Mouse (Mus musculus) right cerebral cortex, adult 2 months (tissue): Measurements from ENCODE around the gene Gm45713.
"Not testable (repeated sequence)": the region's sequence is repeated elsewhere in the genome, so short reads cannot be mapped to it uniquely, and the experiment has no call there.

ENCODE experiments used
- DNase-seq, 2 experiments: peaks; one replicate each; pipeline ENCODE4 v3.0.0; 2021 to 2022; ENCODE audit warnings: low spot score in 2 of 2

Gene Gm45713

GRCm38 (mm10) chr7:45098541-45099240, 37.3 kb downstream of the Gm45713 start:
- no peak for DNase-seq

GRCm38 (mm10) chr7:45097479-45097878, 38.6 kb downstream of the Gm45713 start:
- DNase-seq = no peak

DNA sequence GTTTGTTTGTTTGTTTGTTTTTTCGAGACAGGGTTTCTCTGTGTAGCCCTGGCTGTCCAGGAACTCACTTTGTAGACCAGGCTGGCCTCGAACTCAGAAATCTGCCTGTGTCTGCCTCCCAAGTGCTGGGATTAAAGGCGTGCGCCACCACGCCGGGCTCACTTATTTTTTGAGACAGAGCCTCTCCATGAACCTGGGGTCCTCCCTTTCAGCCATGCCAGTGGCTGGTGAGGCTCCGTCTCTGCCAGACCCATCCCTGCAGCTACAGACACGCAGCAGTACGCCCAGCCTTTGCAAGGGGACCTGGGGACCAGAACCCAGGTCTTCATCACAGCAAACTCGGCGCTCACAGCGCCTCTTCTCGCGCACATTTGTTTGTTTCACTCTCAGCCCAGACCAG, 40.1 kb downstream of the Gm45713 start:
- not testable (repeated sequence) for DNase-seq

DNA sequence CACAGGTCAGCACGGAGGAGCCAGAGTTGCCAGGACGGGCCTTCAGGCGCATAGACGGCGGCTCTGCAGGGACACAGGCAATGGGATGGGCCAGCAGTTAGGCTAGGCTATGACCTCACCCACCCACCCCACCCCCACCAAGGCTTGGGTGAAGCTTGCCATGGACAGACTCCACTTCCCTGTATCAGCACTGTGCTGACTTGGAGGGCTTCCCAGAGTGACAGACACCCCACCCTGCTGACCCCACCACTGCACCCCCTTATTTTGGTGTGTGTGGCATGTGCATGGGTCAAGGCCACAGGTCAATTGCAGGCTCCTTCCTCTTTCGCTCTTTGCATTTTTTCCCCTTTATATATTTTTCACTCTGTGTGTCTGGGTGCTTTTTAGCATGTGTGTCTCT, 40.7 kb downstream of the Gm45713 start:
- DNase-seq = no peak

- no peak for DNase-seq
Observed at GRCm38 (mm10) chr7:45094121-45094520, 41.9 kb downstream of the Gm45713 start.

DNA sequence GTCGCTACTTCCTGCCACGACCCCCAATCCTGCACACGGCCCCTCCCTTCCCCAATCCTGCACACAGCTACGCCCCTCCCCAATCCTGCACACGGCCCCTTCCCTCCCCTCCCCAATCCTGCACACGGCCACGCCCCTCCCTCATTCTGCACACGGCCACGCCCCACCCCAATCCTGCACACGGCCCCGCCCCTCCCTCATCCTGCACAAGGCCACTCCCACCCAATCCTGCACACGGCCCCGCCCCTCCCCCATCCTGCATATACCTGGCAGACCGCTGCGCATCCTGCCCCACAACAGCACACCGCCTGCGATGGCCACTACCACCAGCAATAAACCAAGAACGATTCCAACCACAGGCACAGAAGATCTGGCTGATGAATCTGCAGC, 42.5 kb downstream of the Gm45713 start:
- no peak for DNase-seq

DNA sequence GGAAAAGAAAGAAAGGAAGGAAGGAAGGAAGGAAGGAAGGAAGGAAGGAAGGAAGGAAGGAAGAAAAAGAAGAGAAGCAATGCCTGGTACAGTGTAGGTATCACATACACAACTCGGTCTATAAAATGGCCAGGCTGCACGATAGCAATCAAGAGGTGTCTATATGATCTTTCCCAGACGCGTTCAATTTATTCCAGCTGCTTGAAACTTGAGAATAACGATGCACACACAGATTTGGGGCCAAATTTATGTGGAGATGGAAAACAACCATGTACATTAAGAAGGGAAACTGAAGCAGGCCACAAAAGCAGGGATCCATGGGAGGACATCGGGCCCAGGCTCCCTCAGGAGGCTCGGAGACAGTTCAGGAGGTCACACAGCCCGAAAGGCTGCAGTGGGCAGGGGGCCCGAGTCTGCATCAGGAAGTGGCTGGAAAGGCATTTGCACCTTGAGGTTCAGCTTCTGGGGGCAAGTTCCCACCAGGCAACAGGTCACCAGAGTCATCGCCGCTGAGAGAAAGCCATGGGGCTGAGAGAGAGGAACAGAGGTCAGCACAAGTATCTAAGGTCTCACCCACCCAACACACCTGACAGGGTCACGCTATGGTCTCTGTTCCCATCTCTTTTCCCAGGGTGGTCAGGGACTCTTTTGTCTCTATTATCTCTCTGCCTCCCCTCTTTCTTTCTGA, 43.1 kb downstream of the Gm45713 start:
- no peak for DNase-seq

DNA sequence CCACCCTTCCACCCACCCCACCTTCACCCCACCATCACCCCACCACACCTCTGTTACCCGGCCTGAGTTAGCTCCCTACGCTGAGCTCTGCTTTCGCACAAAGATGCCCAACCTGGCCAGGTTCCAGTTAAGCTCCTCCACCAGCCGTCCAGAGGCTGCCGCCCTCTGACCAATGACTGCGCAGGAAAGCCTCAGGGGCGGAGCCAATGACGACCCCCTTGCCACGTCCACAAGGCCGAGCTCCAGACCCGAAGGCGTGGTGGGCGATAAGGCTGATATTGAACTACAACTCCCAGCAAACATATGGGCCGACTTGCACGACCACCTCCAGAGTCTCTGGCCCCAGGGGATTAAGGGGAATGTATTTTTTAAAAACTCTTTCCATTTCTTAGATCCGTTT, 44.0 kb downstream of the Gm45713 start, which contains the start of gene Rcn3:
Gene Rcn3 (minus strand): TSS at position 174 of the 400 bp plus-strand sequence.
- DNase-seq = no peak

DNA sequence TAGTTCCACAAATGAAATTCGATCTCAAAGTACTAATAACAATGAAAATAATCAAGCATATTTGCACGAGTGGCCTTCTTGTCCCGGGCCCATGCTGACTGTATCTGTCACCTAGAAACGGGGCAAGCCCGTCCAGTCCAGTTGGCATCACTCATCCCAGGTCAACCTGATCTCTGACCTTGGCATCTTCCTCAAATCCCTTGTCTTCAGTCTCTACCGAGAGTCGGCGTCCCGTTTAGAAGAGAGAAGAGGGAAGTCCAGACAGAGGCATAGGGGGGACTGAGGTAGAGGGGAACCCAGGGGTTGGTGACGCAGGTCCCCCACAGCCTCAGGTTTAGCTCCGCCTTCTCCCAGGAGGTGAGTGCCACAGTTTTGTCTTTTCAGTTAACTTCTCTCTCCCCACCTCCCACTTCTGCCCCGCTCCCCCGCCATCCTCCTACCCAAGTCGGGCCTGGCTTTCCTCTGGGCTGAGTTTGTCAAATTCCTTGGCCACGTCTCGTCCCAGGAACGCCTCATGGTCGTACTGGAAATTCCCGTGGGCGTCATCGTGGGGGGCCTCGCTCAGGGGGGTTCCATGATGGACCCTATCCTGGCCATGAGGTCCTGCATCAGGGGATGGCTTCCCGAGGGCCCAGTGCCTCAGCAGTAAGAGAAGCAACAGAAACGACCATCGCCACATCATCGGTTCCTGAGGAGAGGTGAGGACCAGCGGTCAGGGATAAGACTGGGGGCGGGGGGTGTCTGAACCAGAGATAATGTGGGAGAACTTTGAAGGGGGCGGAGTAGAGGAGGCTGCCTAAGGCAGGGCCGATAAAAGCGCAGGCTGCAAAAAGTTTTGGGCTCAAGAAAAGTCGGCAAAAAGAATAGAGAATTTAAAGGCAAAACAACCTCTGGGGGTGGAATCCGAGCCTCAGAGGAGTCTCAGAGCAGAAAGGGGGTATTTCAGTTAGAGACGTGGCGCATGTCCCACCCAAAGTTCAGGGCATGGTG, 44.7 kb downstream of the Gm45713 start:
- no peak for DNase-seq

DNA sequence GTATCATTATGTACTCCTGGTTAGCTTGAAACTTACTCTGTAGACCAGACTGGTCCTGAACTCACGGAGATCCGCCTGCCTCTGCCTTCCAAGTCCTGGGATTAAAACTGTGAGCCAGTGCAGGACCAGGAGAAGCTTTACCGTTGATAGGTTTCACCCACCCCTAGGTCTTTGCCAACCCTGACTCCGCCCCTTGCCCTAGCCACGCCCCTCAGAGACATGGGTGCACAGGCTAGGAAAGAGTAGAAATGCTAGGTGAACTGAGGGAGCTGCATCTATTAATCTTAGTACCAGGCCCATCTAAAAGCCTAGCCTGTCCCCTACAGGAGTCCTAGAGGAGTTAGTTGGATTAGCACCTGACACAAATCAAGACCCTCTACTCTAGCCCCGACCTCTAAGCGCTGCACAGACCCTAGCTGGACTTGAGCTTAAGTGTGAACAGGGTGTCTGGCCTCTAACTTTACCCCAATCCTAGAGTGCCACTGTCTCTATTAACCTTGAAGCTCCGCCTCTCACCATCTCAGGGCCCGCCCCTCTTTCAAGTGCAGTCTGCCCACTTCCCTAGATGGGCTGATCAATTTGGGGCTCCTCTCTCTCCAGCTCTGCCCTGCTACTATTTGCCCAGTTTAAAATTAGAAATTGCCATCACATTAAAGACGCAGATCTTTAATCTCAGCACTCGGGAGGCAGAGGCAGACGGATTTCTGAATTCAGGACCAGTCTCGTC, 45.6 kb downstream of the Gm45713 start:
- DNase-seq = no peak

GRCm38 (mm10) chr7:45088597-45088996, 47.4 kb downstream of the Gm45713 start:
- no peak for DNase-seq

DNA sequence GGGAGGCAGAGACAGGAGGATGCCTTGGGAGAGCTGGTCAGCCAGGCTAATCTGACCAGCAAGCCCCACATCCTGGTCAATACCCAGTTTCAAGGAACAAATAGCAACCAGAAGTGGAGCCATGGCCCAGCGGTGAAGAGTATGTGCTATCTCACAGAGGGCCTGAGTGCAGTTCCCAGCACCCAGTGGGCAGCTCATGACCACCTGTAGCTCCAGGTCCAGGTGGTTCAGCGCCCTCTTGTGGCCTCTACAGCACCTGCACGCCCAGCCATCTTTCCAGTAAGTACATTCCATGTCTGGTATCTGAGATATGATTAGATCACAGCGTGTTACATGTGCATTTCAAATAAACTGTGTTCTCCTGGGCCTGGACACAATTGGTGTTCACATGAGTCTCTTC, 49.9 kb downstream of the Gm45713 start:
- DNase-seq = no peak

DNA sequence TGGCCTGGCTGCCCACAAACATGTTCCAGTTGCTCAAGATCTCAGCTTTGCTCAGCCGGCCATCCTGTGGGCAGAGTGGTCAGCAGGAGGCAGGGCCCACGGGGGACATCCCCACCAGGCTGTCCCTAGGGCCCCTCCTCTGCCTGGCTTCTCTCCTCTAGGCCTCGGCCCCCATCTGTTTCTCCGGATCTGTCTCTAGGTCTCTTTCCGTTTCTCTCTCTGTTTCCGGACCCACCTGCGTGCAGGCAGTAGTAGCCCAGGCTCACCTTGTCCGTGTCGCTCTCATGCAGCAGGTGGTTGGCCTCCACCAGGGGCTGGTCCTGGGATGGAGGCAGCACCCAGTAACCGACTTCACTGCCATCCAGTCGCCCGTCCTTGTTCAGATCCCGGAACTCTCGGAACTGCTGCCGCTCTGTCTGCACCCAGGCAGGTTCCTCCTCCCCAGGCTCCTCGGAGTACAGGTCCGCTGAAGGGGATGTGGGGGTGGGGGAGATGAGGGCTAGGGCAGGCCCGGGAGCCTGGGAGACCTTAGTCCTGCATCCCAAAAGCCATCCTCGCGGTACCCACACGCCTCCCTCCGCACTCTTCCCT, 52.6 kb downstream of the Gm45713 start:
- no peak for DNase-seq

GRCm38 (mm10) chr7:45082401-45083299, 53.4 kb downstream of the Gm45713 start:
- no peak for DNase-seq

GRCm38 (mm10) chr7:45081016-45081415, 55.0 kb downstream of the Gm45713 start:
- DNase-seq = no peak

- DNase-seq = peak; percentile 95
Observed at GRCm38 (mm10) chr7:45079856-45080255, 56.2 kb downstream of the Gm45713 start.

- DNase-seq = peak; percentile 70
Observed at GRCm38 (mm10) chr7:45078513-45078912, 57.5 kb downstream of the Gm45713 start.

- DNase-seq = no peak
Observed at GRCm38 (mm10) chr7:45077829-45078228, 58.2 kb downstream of the Gm45713 start.

DNA sequence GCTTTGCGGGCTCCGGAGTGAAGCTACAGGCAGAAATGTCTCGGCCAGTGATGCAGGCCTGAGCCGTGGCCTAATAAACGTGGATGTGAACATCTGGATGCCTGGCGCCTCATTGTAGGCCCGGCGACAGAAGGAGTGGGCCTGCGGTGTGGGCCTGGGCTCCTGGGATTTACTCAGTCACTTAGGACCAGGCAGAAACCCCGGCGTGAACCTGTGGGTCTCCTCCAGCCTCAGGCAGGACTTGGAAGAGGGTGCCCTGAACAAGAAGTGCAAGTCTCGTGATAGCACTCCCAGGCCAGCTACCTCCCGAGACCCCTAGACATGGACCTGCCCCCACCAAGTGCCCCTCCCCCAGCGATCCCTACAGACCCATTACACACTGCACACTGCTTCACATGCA, 58.7 kb downstream of the Gm45713 start:
- DNase-seq = no peak

DNA sequence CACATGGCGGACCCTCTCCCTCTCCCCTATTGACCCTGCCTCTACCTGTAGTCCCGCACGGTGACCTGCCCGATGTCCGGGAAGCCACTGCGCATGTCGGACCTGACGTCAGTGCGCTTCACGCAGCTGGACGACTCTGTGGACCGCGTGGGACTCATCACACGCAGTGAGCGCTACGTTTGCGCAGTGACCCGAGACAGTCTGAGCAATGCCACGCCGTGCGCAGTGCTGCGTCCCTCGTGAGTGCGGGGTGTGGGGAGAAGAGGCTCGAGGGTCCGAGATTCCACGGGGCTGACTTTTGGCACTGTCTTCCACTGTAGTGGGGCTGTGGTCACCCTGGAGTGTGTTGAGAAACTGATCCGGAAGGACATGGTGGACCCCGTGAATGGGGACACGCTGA, 59.5 kb downstream of the Gm45713 start:
- DNase-seq = no peak
